In genomic region chr12:8325245-8325942, GRCm38 (mm10) we compare ENCODE assay signal across 17 mouse cellular contexts. TPM values are rescaled to one million over a fixed set of nuclear protein-coding genes. Genes with fewer than 3 reads are reported as not detected.
DNase-seq lines count a peak whose midpoint lies in the region; ATAC-seq and TF ChIP-seq lines count a peak whose summit lies in the region.
"Had no signal": no experiment of that assay in that cellular context is flagged by ENCODE, and none has a peak within 500 bp of the region (broad histone marks: within the 10 kb centered on the region; RNA-seq: fewer than 3 reads in every experiment).

No protein-coding gene starts in this region.

- TF ChIP-seq CTCF in forebrain, postnatal 0 days (IDR thresholded peaks at IDR 0.05; ENCODE audit: low read depth) = no peak
- no peak for TF ChIP-seq CTCF in layer of hippocampus, adult 2 months (conservative IDR thresholded peaks at IDR 0.05)
- no peak for TF ChIP-seq CTCF in olfactory bulb, adult 2 months (IDR thresholded peaks at IDR 0.05; ENCODE audit: insufficient read depth, low read depth, low read length)

- no peaks in the 10 kb centered on the region for H3K9me3 ChIP-seq in forebrain, postnatal 0 days (ENCODE audit: low read length)
- no peaks in the 10 kb centered on the region for H3K9me3 ChIP-seq in forebrain, embryonic 11.5 days (ENCODE audit: control insufficient read depth, low read length)
- H3K9me3 ChIP-seq: forebrain, embryonic 13.5 days; hindbrain, embryonic 12.5 days; midbrain, embryonic 12.5 days; neural tube, embryonic 13.5 days; stomach, embryonic 15.5 days had no signal

- no peaks in the 10 kb centered on the region for H3K27me3 ChIP-seq in forebrain, postnatal 0 days (ENCODE audit: insufficient read depth, low read length)
- no peaks in the 10 kb centered on the region for H3K27me3 ChIP-seq in forebrain, embryonic 11.5 days (ENCODE audit: control insufficient read depth, insufficient read depth, low read length)
- H3K27me3 ChIP-seq: forebrain, embryonic 13.5 days; hindbrain, embryonic 12.5 days; midbrain, embryonic 12.5 days; neural tube, embryonic 13.5 days; stomach, embryonic 15.5 days had no signal

- peaks cover 39% of the 10 kb centered on the region for H3K36me3 ChIP-seq in forebrain, postnatal 0 days (ENCODE audit: insufficient read depth)
- no peaks in the 10 kb centered on the region for H3K36me3 ChIP-seq in forebrain, embryonic 11.5 days (ENCODE audit: control insufficient read depth, insufficient read depth, low read length)

- DNase-seq in forebrain, postnatal 0 days = no peak
- no peak for DNase-seq in forebrain, embryonic 11.5 days (ENCODE audit: low spot score)
- DNase-seq in layer of hippocampus, adult 2 months (ENCODE audit: low spot score in 2 of 2) = no peak
- no peak for DNase-seq in layer of hippocampus, postnatal 25 days (ENCODE audit: extremely low spot score in 1 of 2, low spot score in 1 of 2)
- DNase-seq in spleen, adult 18-20 months = no peak
- DNase-seq: lung, adult 2 months had no signal

- TF ChIP-seq POLR2A in olfactory bulb, adult 2 months (IDR thresholded peaks at IDR 0.05; ENCODE audit: insufficient read depth, low read depth, low read length) = no peak

- no peak for ATAC-seq in forebrain, postnatal 0 days
- ATAC-seq in forebrain, embryonic 11.5 days (replicated peaks; ENCODE audit: low FRiP score) = no peak
- ATAC-seq: forebrain, embryonic 13.5 days; inflammation-experienced regulatory T-cells, adult 6 months had no signal

- WGBS in forebrain, postnatal 0 days = 79% methylated on average over 13 of the region's 13 CpGs
- WGBS in forebrain, embryonic 11.5 days = 94% methylated on average over 13 of the region's 13 CpGs
- 63% methylated on average over 13 of the region's 13 CpGs for WGBS in olfactory bulb, adult 2 months

- no peak overlapping the region for H3K9ac ChIP-seq in forebrain, postnatal 0 days
- no peak overlapping the region for H3K9ac ChIP-seq in forebrain, embryonic 11.5 days (ENCODE audit: low read length)
- H3K9ac ChIP-seq: forebrain, embryonic 13.5 days; hindbrain, embryonic 12.5 days; midbrain, embryonic 12.5 days; neural tube, embryonic 13.5 days; stomach, embryonic 15.5 days had no signal

- H3K27ac ChIP-seq in forebrain, postnatal 0 days (ENCODE audit: low read depth, low read length) = 0 out of 2 replicates have a peak overlapping the region, but pooled peaks have one; percentile 21
- H3K27ac ChIP-seq in forebrain, embryonic 11.5 days (ENCODE audit: low read depth, low read length) = no peak overlapping the region
- H3K27ac ChIP-seq in layer of hippocampus, adult 2 months = peak overlapping the region; percentile 92
- peak overlapping the region; percentile 64 for H3K27ac ChIP-seq in brown adipose tissue, adult 24 weeks (replicated peaks; ENCODE audit: low read depth, low read length)
- H3K27ac ChIP-seq in olfactory bulb, adult 2 months (ENCODE audit: insufficient read depth, low read depth, low read length) = peak overlapping the region; percentile 4; the same call in 1 of the 2 replicates
- H3K27ac ChIP-seq: forebrain, embryonic 13.5 days; hindbrain, embryonic 12.5 days; midbrain, embryonic 12.5 days had no signal

- no peak overlapping the region for H3K4me2 ChIP-seq in forebrain, postnatal 0 days (ENCODE audit: low read depth)
- no peak overlapping the region for H3K4me2 ChIP-seq in forebrain, embryonic 11.5 days (ENCODE audit: low read depth, low read length, severe bottlenecking)
- H3K4me2 ChIP-seq: forebrain, embryonic 13.5 days; hindbrain, embryonic 12.5 days; liver, embryonic 11.5 days; midbrain, embryonic 12.5 days; neural tube, embryonic 13.5 days; stomach, embryonic 15.5 days had no signal

- H3K4me1 ChIP-seq in forebrain, postnatal 0 days (ENCODE audit: insufficient read depth) = peaks cover 6% of the 10 kb centered on the region; the same call in 1 of the 2 replicates
- H3K4me1 ChIP-seq in forebrain, embryonic 11.5 days (replicated peaks; ENCODE audit: control insufficient read depth, insufficient read depth, low read length) = no peaks in the 10 kb centered on the region; the same call in 1 of the 2 replicates
- peaks cover 9% of the 10 kb centered on the region for H3K4me1 ChIP-seq in brown adipose tissue, adult 24 weeks (ENCODE audit: control insufficient read depth, insufficient read depth, insufficient read length, low read length)
- H3K4me1 ChIP-seq in olfactory bulb, adult 2 months (ENCODE audit: control insufficient read depth, insufficient read depth, low read length) = peaks cover 25% of the 10 kb centered on the region

- H3K4me3 ChIP-seq in forebrain, postnatal 0 days (ENCODE audit: low read depth, low read length) = no peak overlapping the region
- no peak overlapping the region for H3K4me3 ChIP-seq in forebrain, embryonic 11.5 days (ENCODE audit: low read depth, low read length)
- H3K4me3 ChIP-seq in layer of hippocampus, adult 2 months = no peak overlapping the region
- no peak overlapping the region for H3K4me3 ChIP-seq in brown adipose tissue, adult 24 weeks (ENCODE audit: insufficient read depth, low read depth, low read length)
- H3K4me3 ChIP-seq in olfactory bulb, adult 2 months (ENCODE audit: insufficient read depth, low read depth, low read length) = no peak overlapping the region
- H3K4me3 ChIP-seq: forebrain, embryonic 13.5 days; hindbrain, embryonic 12.5 days; midbrain, embryonic 12.5 days; neural tube, embryonic 13.5 days; stomach, embryonic 15.5 days had no signal

RNA-seq across cellular contexts. Expression of gene Hs1bp3, which starts 12.2 kb away (rescaled TPM):
- 5.5 and 7.0 TPM in 2 replicates for total RNA-seq in forebrain, postnatal 0 days (2014; rRNA removed)
- 4.2 and 5.8 TPM in 2 replicates for polyA plus RNA-seq in forebrain, postnatal 0 days (2015; fragmentation: Nextera tagmentation; extraction: Ambion mirVana)
- polyA plus RNA-seq in forebrain, embryonic 11.5 days (2014; fragmentation: Nextera tagmentation; extraction: Ambion mirVana) = 7.8 and 10.5 TPM in 2 replicates
- total RNA-seq in layer of hippocampus, adult 2 months (2021) = 10 to 100 TPM; 12.2 to 15.1 TPM
- 10 to 100 TPM; 11.1 to 11.3 TPM for total RNA-seq in layer of hippocampus, postnatal 25 days (2021)
- polyA plus RNA-seq in brown adipose tissue, adult 24 weeks (2012; ENCODE audit: insufficient read depth, insufficient read length, missing spikeins) = 5.7 and 7.6 TPM in 2 replicates
- polyA plus RNA-seq in olfactory bulb, adult 2 months (2012; ENCODE audit: insufficient read depth, insufficient read length, low replicate concordance, missing spikeins) = not detected in 2 replicates

RNA-seq across cellular contexts. Expression of gene Gdf7, which starts 23.6 kb away (rescaled TPM):
- total RNA-seq in forebrain, postnatal 0 days (2014; rRNA removed) = 0.14 and 0.54 TPM in 2 replicates
- polyA plus RNA-seq in forebrain, postnatal 0 days (2015; fragmentation: Nextera tagmentation; extraction: Ambion mirVana) = 0.10 and 0.18 TPM in 2 replicates
- 0.75 TPM in 1 of 2 replicates, not detected in the other for polyA plus RNA-seq in forebrain, embryonic 11.5 days (2014; fragmentation: Nextera tagmentation; extraction: Ambion mirVana)
- total RNA-seq in layer of hippocampus, adult 2 months (2021) = not detected
- total RNA-seq in layer of hippocampus, postnatal 25 days (2021) = not detected
- polyA plus RNA-seq in brown adipose tissue, adult 24 weeks (2012; ENCODE audit: insufficient read depth, insufficient read length, missing spikeins) = not detected in 2 replicates
- polyA plus RNA-seq in olfactory bulb, adult 2 months (2012; ENCODE audit: insufficient read depth, insufficient read length, low replicate concordance, missing spikeins) = not detected in 2 replicates
- total RNA-seq: granulocyte monocyte progenitor cell, adult 5-6 weeks had no signal
- polyA plus RNA-seq: forebrain, embryonic 13.5 days; heart, embryonic 16.5 days; inflammation-experienced regulatory T-cells, adult 6 months; liver, embryonic 11.5 days; stomach, embryonic 15.5 days had no signal
